Mouse (Mus musculus) forebrain, embryonic 16.5 days (tissue): ENCODE results near the gene Pemt. TPM values are rescaled to one million over a fixed set of nuclear protein-coding genes. Genes with fewer than 3 reads are reported as not detected.
A peak's percentile ranks its signal among the peaks of the same experiment; 100 is the strongest.

Experiments used
- ATAC-seq: fragments of 200-750 bp; cut with Nextera tagmentation; 2 replicates; pipeline ENCODE4 v1.8.0; 2017; ENCODE audit warnings: mild to moderate bottlenecking, moderate library complexity
- H3K27ac ChIP-seq: fragments of 300-500 bp; sonication (generic); 2 replicates; pipeline ENCODE4 v1.5.1; 2014; ENCODE audit warnings: low read length, control low read depth
- H3K27me3 ChIP-seq: fragments of 300-500 bp; sonication (generic); replicated peaks from 2 replicates; pipeline ENCODE4 v1.6.1; 2014; ENCODE audit warnings: low read length; ENCODE audit not compliant: control insufficient read depth, insufficient read depth
- H3K36me3 ChIP-seq: fragments of 300-500 bp; sonication (generic); 2 replicates; pipeline ENCODE4 v1.6.1; 2014; ENCODE audit not compliant: control insufficient read depth, insufficient read depth
- H3K4me1 ChIP-seq: fragments of 300-500 bp; sonication (generic); replicated peaks from 2 replicates; pipeline ENCODE4 v1.6.1; 2014; ENCODE audit warnings: low read length; ENCODE audit not compliant: control insufficient read depth, insufficient read depth
- H3K4me2 ChIP-seq: fragments of 300-500 bp; sonication (generic); 2 replicates; pipeline ENCODE4 v1.6.1; 2014; ENCODE audit warnings: mild to moderate bottlenecking, low read length, control low read depth
- H3K4me3 ChIP-seq: fragments of 300-500 bp; sonication (generic); replicated peaks from 2 replicates; pipeline ENCODE4 v1.5.1; 2014; ENCODE audit warnings: mild to moderate bottlenecking, low read length, control low read depth
- H3K9ac ChIP-seq: fragments of 300-500 bp; sonication (generic); replicated peaks from 2 replicates; pipeline ENCODE4 v1.6.1; 2014; ENCODE audit warnings: low read depth, low read length, control low read depth
- H3K9me3 ChIP-seq: fragments of 300-500 bp; sonication (generic); 2 replicates; pipeline ENCODE4 v1.6.1; 2016; ENCODE audit warnings: low read length; ENCODE audit not compliant: control insufficient read depth
- WGBS: fragments of 180-500 bp; shearing (Covaris S2); extraction: QIAGEN DNeasy Blood & Tissue Kit; methylation state at CpG from one replicate; pipeline ENCODE4 v1.1.7; 2014; 5-methylcytosine and 5-hydroxymethylcytosine counted together
- polyA plus RNA-seq: library from polyadenylated mRNA; unstranded; fragments of >200 nt; fragmentation: Nextera tagmentation; extraction: Ambion mirVana; gene quantifications from 2 replicates; pipeline ENCODE4 v1.2.1, GENCODE M21; 2015

Gene Pemt
- polyA plus RNA-seq, 1 experiment from 2014 or later = 7.9 TPM

DNA sequence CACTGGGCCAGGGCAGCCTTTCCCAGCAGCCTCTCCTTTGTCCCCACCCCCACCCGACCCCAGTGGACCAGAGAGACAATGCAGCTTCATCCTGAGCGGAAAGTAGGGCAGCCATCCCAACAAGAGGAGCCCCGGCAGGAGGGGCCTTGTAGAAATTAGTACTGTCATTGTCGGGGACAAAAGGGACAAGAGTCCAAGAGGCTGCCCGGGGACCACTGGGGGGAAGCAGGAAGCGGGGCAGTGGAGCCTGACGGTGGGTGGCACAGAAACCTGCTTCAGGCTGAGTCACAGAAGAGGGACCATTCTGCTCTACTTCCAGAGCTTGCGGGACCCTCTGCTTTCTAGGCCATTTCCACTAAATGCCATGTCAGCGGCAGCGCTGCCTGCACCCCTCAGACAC lies 71.0 kb downstream of the Pemt start:
- no peak for ATAC-seq
- WGBS = 27% methylated on average over 10 of the region's 10 CpGs
- Histone ChIP-seq H3K36me3 (no peaks in the 10 kb centered on the region), H3K27me3 (no peaks in the 10 kb centered on the region), H3K4me3 (no peak overlapping the region), H3K9me3 (no peaks in the 10 kb centered on the region), H3K9ac (no peak overlapping the region), H3K27ac (no peak overlapping the region), H3K4me1 (no peaks in the 10 kb centered on the region), H3K4me2 (no peak overlapping the region)

GRCm38 (mm10) chr11:59973389-59973788 lies 72.9 kb downstream of the Pemt start:
- WGBS = 78% methylated on average over 5 of the region's 5 CpGs
- no peaks in the 10 kb centered on the region for H3K4me1 ChIP-seq
- H3K4me2 ChIP-seq = no peak overlapping the region
- H3K9ac ChIP-seq = no peak overlapping the region
- H3K27ac ChIP-seq = no peak overlapping the region
- no peaks in the 10 kb centered on the region for H3K27me3 ChIP-seq
- no peak for ATAC-seq
- H3K9me3 ChIP-seq = no peaks in the 10 kb centered on the region
- H3K4me3 ChIP-seq = no peak overlapping the region
- no peaks in the 10 kb centered on the region for H3K36me3 ChIP-seq

DNA sequence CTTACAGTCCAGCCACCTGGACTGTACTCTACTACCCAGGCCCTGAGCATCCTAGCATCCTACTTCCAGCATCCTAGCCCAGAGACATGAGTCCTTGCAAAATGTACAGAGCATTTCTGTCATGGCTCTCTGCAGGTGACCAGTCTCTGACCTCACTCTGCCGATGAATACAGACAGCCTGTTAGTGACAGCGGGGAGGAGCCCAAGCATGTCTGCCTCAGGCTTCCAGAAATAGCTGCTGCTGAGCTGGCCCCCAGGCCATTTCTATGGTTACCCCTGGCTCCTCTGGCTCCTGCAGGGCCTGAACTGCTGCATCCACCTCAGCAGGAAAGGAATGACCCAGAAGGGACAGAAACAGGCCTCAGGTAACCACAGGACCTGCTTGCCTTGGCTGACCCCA lies 74.6 kb downstream of the Pemt start:
- WGBS = 61% methylated on average over 2 of the region's 2 CpGs
- H3K4me3 ChIP-seq = no peak overlapping the region
- no peak for ATAC-seq

GRCm38 (mm10) chr11:59970780-59971179 lies 75.5 kb downstream of the Pemt start:
- Histone ChIP-seq H3K9me3 (no peaks in the 10 kb centered on the region), H3K36me3 (no peaks in the 10 kb centered on the region), H3K4me2 (no peak overlapping the region), H3K27me3 (no peaks in the 10 kb centered on the region), H3K4me1 (no peaks in the 10 kb centered on the region), H3K9ac (no peak overlapping the region), H3K27ac (no peak overlapping the region), H3K4me3 (no peak overlapping the region)
- no peak for ATAC-seq
- 83% methylated on average over 5 of the region's 5 CpGs for WGBS

More for the DNA sequence above, 74.6 kb downstream of the Pemt start:
- H3K27ac ChIP-seq = no peak overlapping the region
- H3K9me3 ChIP-seq = no peaks in the 10 kb centered on the region
- H3K36me3 ChIP-seq = no peaks in the 10 kb centered on the region
- H3K4me2 ChIP-seq = no peak overlapping the region
- no peak overlapping the region for H3K9ac ChIP-seq
- H3K4me1 ChIP-seq = no peaks in the 10 kb centered on the region
- H3K27me3 ChIP-seq = no peaks in the 10 kb centered on the region

DNA sequence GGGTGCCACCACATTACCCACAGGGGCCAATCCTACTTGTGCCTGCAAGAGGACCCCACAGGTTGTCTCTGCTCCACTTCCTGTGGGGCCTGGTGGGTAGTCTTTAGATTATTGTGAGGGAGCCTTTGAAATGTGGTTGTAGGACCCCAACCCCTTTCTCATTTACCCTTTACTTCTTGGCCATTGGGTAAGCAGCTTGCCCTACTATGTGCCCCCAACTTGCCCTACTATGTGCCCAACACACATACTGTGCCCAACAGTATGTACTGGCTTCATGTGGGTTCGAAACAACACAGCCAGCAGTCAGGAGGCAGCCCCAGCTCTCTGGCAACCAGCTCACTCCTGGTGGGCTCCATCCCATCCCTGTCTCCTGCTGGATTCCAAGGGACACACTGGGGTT lies 78.5 kb downstream of the Pemt start:
- H3K4me2 ChIP-seq = no peak overlapping the region
- peaks cover 11% of the 10 kb centered on the region for H3K27me3 ChIP-seq
- WGBS = 84% methylated on average over 1 of the region's 1 CpGs
- no peaks in the 10 kb centered on the region for H3K36me3 ChIP-seq
- H3K4me3 ChIP-seq = no peak overlapping the region
- H3K27ac ChIP-seq = no peak overlapping the region
- no peak overlapping the region for H3K9ac ChIP-seq
- ATAC-seq = no peak
- H3K4me1 ChIP-seq = peaks cover 20% of the 10 kb centered on the region
- H3K9me3 ChIP-seq = no peaks in the 10 kb centered on the region

GRCm38 (mm10) chr11:59966102-59966483 lies 80.2 kb downstream of the Pemt start:
- H3K4me3 ChIP-seq = no peak overlapping the region
- no peak overlapping the region for H3K27ac ChIP-seq
- no peak overlapping the region for H3K4me2 ChIP-seq
- peaks cover 8% of the 10 kb centered on the region; the same call in 1 of the 2 replicates for H3K36me3 ChIP-seq
- H3K9ac ChIP-seq = no peak overlapping the region
- peaks cover 20% of the 10 kb centered on the region for H3K4me1 ChIP-seq
- 74% methylated on average over 4 of the region's 4 CpGs for WGBS
- ATAC-seq = no peak
- H3K27me3 ChIP-seq = peaks cover 14% of the 10 kb centered on the region
- H3K9me3 ChIP-seq = no peaks in the 10 kb centered on the region

DNA sequence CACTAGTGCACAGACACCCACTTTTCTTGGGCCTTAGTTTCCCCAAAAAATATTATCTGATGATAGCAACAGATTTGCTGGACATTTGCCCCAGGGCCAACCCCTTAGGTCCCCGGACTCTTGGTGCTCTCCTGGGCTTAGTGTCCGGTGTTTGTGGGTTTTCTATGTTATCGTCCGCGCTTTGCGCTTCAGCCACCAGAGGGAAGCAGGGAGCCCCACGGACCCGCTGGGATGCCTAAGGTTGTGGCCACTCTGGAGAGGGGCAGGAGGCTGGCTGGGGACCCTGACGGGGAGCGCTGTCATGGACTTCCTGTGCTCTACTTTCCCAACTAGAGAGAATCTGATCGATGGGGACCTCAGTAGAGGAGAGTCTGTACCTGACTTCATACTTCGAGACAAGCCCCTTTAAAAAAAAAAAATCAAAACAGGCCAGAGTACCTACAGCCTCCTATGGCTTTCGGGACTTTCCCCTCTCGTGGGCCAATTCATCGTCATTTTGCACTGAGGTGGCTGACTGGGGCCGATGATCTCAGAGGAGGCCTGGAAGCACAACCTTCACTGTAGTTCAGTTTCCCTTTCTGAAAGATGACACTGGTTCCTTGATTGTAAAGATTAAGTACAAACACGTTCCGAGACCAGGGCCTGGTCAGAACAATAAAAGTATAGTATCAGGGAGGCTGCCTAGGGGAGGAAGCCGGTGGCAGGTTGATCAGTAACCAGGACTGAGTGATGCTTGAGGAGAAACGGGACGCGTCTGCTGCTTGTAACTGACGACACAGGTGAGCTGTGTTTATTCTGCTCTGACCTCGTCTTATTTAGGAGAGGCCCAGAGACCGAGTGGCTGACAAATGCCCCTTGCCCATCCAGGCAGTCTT lies 80.8 kb downstream of the Pemt start:
- Histone ChIP-seq H3K9ac (peak overlapping the region; percentile 47), H3K4me2 (peak overlapping the region; percentile 92), H3K27me3 (peaks cover 14% of the 10 kb centered on the region), H3K27ac (no peak overlapping the region), H3K9me3 (no peaks in the 10 kb centered on the region), H3K36me3 (peaks cover 10% of the 10 kb centered on the region; the same call in 1 of the 2 replicates), H3K4me1 (peaks cover 20% of the 10 kb centered on the region), H3K4me3 (peak overlapping the region; percentile 46)
- ATAC-seq = peak; percentile 64
- 34% methylated on average over 25 of the region's 25 CpGs for WGBS

GRCm38 (mm10) chr11:59964818-59965217 lies 81.5 kb downstream of the Pemt start, which contains the start of gene Rasd1:
Rasd1 (minus strand) TSS chr11:59964944.
- Histone ChIP-seq H3K4me2 (peak within 1 kb of the TSS; percentile 92), H3K9me3 (no peaks in the 10 kb centered on the region), H3K36me3 (peaks cover 10% of the 10 kb centered on the region; the same call in 1 of the 2 replicates), H3K4me3 (peak within 1 kb of the TSS; percentile 46), H3K27me3 (peaks cover 14% of the 10 kb centered on the region), H3K27ac (no peak within 1 kb of the TSS), H3K9ac (peak within 1 kb of the TSS; percentile 47), H3K4me1 (peaks cover 20% of the 10 kb centered on the region)
- ATAC-seq = peak; percentile 54
- 0% methylated on average over 28 of the region's 28 CpGs for WGBS

DNA sequence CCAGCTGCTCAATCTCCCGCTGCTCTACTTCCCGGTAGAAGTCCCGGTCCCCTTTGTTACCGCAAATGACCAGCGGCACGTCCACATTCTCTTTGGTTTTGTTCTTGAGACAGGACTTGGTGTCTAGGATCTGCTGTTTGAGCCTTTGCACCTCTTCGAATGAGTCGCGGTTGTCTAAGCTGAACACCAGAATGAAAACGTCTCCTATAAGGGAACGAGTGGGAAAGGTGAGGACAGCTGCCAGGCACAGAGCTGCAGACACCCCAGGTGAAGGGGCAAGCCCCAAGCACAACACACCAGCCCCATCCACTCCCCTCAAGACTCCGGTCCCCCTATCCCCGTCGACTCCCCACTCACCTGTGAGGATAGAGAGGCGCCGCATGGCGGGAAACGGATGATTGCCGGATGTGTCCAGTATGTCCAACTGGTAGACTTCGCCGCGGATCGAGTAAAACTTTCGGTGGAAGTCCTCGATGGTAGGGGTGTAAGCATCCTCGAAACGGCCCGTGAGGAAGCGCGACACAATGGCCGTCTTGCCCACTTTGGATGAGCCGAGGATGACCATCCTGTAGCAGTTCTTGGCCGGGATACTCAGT lies 82.0 kb downstream of the Pemt start:
- ATAC-seq = no peak
- Histone ChIP-seq H3K4me2 (peak overlapping the region; percentile 92), H3K27ac (no peak overlapping the region), H3K4me1 (peaks cover 20% of the 10 kb centered on the region), H3K27me3 (peaks cover 14% of the 10 kb centered on the region), H3K9ac (peak overlapping the region; percentile 47), H3K9me3 (no peaks in the 10 kb centered on the region), H3K36me3 (peaks cover 10% of the 10 kb centered on the region; the same call in 1 of the 2 replicates), H3K4me3 (peak overlapping the region; percentile 46)
- WGBS = 2% methylated on average over 33 of the region's 33 CpGs
